Mouse (Mus musculus): ENCODE measurements at regions not wholly inside any gene's neighbourhood (a gene's known extent, or its start where the extent isn't known, plus 50 kb on each side); places are given as distances from the start of the nearest gene placed in this dataset.

GRCm38 (mm10) chr9:61563017-61563416, 190.9 kb downstream of the Tle3 start:
- DNase-seq (ENCODE audit: low spot score): no peak

- no peak for DNase-seq (ENCODE audit: low spot score)
Observed at GRCm38 (mm10) chr9:61561551-61561950, 189.4 kb downstream of the Tle3 start.

GRCm38 (mm10) chr9:61558621-61559020, 186.5 kb downstream of the Tle3 start:
- DNase-seq (ENCODE audit: low spot score): no peak

- DNase-seq (ENCODE audit: low spot score): no peak
Observed at GRCm38 (mm10) chr9:61557025-61557424, 184.9 kb downstream of the Tle3 start.

DNA sequence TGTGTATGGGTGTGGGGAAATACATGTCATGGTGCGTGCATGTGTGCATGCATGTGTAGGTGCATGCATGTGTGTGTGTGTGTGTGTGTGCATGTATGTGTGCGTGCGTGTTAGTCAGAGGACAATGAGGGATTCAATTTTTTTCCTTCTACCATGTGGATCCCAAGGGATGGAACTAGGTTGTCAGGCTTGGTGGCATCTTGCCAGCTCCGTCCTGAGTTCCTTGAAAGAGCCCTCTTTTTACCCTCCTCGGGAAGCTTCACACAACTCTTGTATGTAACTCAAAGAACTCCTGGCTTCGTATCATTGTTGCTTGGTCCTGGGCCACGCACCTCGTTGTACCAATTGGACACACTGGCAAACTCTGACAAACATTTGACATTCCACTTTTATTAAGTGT, 183.0 kb downstream of the Tle3 start:
- DNase-seq (ENCODE audit: low spot score): no peak

GRCm38 (mm10) chr9:61554611-61555010, 182.4 kb downstream of the Tle3 start:
- DNase-seq (ENCODE audit: low spot score): no peak

GRCm38 (mm10) chr9:61553626-61554025, 181.5 kb downstream of the Tle3 start:
- DNase-seq (ENCODE audit: low spot score): no peak

DNA sequence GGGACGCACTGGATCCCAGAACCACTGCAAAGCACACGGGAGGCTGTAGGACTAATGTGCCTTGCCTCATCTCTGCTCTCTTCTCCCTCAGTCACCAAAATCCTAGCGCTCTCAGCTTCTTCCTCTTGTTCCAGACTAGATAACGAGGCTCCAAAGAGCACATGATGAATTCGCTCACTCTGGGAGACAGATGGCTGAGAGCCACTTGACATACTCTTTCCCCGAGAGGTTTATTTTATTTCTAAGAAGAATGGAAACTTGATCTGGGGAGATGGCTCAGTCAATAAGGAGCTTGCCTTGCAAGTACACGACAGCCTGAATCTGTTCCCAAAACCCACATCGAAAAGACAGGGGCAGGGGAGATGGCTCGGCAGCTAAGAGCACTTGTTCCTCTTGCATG, 179.2 kb downstream of the Tle3 start:
- no peak for DNase-seq (ENCODE audit: low spot score)

DNA sequence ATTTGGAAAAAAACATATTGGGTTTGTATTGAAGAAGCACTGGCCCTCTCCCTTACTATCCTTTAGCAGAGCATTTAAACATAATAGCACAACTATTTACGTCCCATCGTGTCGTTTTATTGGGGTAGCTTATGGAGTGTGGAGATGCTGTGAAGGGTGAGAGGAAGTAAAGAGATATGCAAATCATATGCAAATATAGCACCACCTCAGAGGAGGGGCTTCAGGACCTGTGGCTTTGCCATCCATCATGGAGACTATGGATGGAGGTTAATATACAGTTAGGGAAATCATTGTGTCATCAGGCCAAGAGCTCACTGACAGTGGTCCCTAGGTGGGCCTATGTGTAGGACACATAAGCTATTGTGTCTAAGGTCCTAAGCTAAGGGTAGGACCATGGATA, 178.2 kb downstream of the Tle3 start:
- DNase-seq (ENCODE audit: low spot score): no peak

- DNase-seq (ENCODE audit: low spot score): no peak
Observed at GRCm38 (mm10) chr9:61549692-61550241, 177.6 kb downstream of the Tle3 start.

- DNase-seq (ENCODE audit: low spot score): no peak
Observed at GRCm38 (mm10) chr9:61537316-61538189, 165.4 kb downstream of the Tle3 start.

- no peak for DNase-seq (ENCODE audit: low spot score)
Observed at GRCm38 (mm10) chr9:61533237-61533636, 161.1 kb downstream of the Tle3 start.

DNA sequence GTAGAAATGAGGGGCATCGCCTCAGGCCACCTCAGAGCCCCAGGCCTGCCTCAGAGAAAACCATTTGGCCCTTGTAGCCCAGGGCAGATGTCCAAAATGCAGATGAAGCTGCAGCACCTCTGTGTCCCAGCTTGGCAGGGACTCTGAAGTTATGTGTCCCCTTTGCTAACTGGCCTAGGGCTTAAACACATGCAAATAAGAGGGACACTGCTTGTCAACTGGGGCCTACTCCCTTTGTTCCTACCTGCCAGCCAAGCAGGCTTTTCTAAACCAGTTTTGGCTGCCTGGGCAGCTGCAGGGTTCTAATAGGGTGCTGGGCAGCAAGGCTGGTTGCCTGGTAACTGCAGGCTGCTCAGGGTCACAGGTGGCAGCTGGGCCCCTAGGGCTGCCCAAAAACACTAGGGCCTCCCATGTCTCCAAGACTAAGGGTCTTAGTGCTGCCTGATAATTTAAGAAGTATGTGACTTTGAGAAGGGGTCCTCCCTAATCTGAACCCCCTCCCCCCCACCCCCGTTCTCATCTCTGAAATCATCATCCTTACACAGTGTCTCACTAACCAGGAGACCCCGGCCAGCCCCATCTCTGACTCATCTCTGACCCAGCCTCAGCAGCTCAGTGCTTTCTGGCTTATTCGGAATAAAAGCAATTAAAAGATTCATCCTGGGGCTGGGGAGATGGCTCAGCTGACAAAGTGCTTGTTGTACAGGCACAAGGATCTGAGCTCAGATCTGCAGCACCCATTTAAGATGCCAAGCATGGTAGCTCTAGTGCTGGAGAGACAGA, 158.3 kb downstream of the Tle3 start:
- no peak for DNase-seq (ENCODE audit: low spot score)

GRCm38 (mm10) chr9:61528286-61528865, 156.2 kb downstream of the Tle3 start:
- no peak for DNase-seq (ENCODE audit: low spot score)

- DNase-seq (ENCODE audit: low spot score): no peak
Observed at GRCm38 (mm10) chr9:61527491-61528056, 155.4 kb downstream of the Tle3 start.

- no peak for DNase-seq (ENCODE audit: low spot score)
Observed at GRCm38 (mm10) chr9:61520136-61520535, 148.0 kb downstream of the Tle3 start.

GRCm38 (mm10) chr9:61517906-61518305, 145.7 kb downstream of the Tle3 start:
- DNase-seq (ENCODE audit: low spot score): no peak

- no peak for DNase-seq (ENCODE audit: low spot score)
Observed at GRCm38 (mm10) chr9:61511436-61511835, 139.3 kb downstream of the Tle3 start.

DNA sequence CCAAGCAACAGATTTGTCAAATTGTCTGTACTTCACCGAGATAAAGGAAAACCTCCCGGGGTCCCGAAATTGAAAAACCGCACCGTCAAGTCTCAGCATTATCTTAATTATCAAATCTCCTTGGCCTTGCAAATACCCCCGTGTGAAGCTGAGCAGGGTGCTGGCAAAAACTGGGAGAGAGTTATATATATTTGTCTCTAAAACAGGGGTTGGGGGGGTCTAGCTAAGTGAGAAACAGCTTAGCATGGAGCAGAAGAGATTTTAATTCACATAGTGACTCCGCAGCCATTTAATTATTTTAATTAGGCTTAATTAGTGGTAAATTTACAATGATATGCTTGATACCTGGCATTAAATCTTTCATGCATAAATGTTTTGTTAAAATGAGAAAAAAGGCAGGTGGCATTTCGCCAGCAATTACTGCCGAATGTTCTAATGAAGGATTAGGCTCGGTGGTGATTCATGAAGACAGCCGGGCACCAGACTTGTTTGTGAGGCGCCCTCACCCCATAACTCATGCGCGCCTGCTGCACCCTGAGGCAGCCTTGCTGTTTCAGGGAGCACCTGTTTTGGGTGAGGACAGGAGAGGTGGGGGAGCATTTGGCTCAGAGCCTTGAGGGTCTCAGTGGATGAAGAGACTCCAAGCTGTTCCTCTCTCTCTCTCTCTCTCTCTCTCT, 138.2 kb downstream of the Tle3 start:
- no peak for DNase-seq (ENCODE audit: low spot score)

DNA sequence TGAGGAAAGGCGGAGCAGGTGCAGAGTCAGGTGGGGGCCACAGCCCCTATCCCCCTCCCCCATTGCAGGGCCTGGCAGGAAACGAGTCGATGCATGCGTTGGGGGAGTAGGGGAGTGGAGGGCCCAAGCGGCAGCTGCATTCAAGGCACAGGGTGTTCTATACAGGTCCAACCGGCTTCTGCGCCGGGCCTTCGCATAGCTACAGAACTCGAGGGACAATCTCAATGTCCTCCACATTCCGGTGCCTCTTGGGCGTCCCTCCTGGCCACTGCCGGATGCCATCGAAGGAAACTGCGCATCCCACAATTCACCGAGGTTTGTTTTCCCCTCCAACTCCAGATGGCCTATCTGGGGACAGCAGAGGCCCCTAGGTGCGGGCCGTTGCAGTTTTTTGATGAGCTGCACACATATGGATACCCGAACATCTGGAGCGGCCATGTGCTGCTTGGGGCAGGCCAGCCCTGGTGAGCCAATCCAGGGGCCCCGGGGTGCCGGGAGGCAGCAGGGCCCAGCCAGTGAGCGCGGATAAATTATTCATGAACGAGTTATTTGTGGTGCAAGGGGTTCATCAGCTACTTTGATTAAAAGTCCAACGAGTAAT, 137.5 kb downstream of the Tle3 start:
- DNase-seq (ENCODE audit: low spot score): no peak

- DNase-seq (ENCODE audit: low spot score): no peak
Observed at GRCm38 (mm10) chr9:61509091-61509490, 136.9 kb downstream of the Tle3 start.
